Mouse (Mus musculus) heart, adult 2 months (tissue): ENCODE measurements around the gene Rgp1.

Source experiments
- CTCF ChIP-seq: fragments of 200-600 bp; IDR thresholded peaks from 2 replicates; pipeline ENCODE4 v1.8.1; 2022; ENCODE audit warnings: antibody characterized with exemption, mild to moderate bottlenecking, moderate library complexity
- EP300 ChIP-seq: fragments of 200-500 bp; IDR thresholded peaks from 2 replicates; pipeline ENCODE4 v1.6.1; 2011; ENCODE audit warnings: low read depth, low read length, control low read depth; ENCODE audit not compliant: insufficient read depth
- POLR2A ChIP-seq: fragments of 200-500 bp; IDR thresholded peaks from 2 replicates; pipeline ENCODE4 v1.6.1; 2011; ENCODE audit warnings: mild to moderate bottlenecking, low read depth, low read length, control low read depth; ENCODE audit not compliant: insufficient read depth

- TF ChIP-seq POLR2A (no peak), CTCF (no peak), EP300 (no peak)
Observed at GRCm38 (mm10) chr4:43580721-43581120, 2.2 kb downstream of the Rgp1 start.
